Mouse (Mus musculus): ENCODE results near the gene Fads1. TPM values are rescaled to one million over a fixed set of nuclear protein-coding genes. Genes with fewer than 3 reads are reported as not detected.
"Not testable (repeated sequence)": the region's sequence is repeated elsewhere in the genome, so short reads cannot be mapped to it uniquely, and the experiment has no call there.

Fads1 gene
- polyA plus RNA-seq, 1 experiment from 2014 or later, result 54.6 TPM

- DNase-seq (ENCODE audit: low spot score) (no peak), ATAC-seq (replicated peaks; ENCODE audit: low FRiP score, low read depth) (no peak)
- TF ChIP-seq CTCF (IDR thresholded peaks at IDR 0.05; ENCODE audit: low read depth), result no peak
- Histone ChIP-seq H3K36me3 (ENCODE audit: insufficient read depth, low read length) (no peaks in the 10 kb centered on the region), H3K4me1 (replicated peaks; ENCODE audit: insufficient read depth, low read length) (no peaks in the 10 kb centered on the region), H3K4me2 (ENCODE audit: low read length) (no peak overlapping the region), H3K9me3 (replicated peaks; ENCODE audit: low read length) (no peaks in the 10 kb centered on the region), H3K27ac (no peak overlapping the region), H3K4me3 (replicated peaks; ENCODE audit: low read depth, low read length) (no peak overlapping the region), H3K9ac (ENCODE audit: low read depth, low read length) (no peak overlapping the region), H3K27me3 (ENCODE audit: insufficient read depth, low read length) (no peaks in the 10 kb centered on the region)
- 73% methylated on average over 6 of the region's 6 CpGs for WGBS
Measured at GRCm38 (mm10) chr19:10148555-10148954, 34.1 kb upstream of the Fads1 start.

GRCm38 (mm10) chr19:10149189-10149588 lies 33.5 kb upstream of the Fads1 start:
- H3K27ac ChIP-seq, result no peak overlapping the region
- no peaks in the 10 kb centered on the region for H3K27me3 ChIP-seq (ENCODE audit: insufficient read depth, low read length)
- 59% methylated on average over 3 of the region's 3 CpGs for WGBS
- no peak overlapping the region for H3K9ac ChIP-seq (ENCODE audit: low read depth, low read length)
- H3K36me3 ChIP-seq (ENCODE audit: insufficient read depth, low read length), result no peaks in the 10 kb centered on the region
- H3K9me3 ChIP-seq (replicated peaks; ENCODE audit: low read length), result no peaks in the 10 kb centered on the region
- DNase-seq (ENCODE audit: low spot score), result no peak
- no peak for TF ChIP-seq CTCF (IDR thresholded peaks at IDR 0.05; ENCODE audit: low read depth)
- no peak overlapping the region for H3K4me2 ChIP-seq (ENCODE audit: low read length)
- H3K4me1 ChIP-seq (replicated peaks; ENCODE audit: insufficient read depth, low read length), result no peaks in the 10 kb centered on the region
- no peak overlapping the region for H3K4me3 ChIP-seq (replicated peaks; ENCODE audit: low read depth, low read length)
- ATAC-seq (replicated peaks; ENCODE audit: low FRiP score, low read depth), result no peak

DNA sequence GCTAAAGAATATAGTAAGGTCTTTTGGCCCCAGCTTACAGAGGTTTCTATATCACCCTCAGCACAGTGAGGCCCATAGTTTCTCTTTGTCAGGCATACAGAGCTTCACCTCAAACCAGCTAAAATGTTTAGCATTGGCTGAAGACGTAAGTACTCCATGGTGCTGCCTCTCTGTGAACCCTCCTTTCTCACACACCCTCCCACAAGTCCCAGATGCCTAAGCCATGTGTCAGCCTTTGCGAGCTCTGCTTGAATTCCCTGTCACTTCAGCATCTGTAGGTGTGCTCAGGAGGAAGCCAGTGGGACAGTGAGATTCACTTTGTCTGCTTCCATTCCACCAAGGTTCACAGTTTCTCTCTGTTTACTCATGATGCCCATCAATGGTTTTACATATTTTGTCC lies 25.0 kb upstream of the Fads1 start:
- Histone ChIP-seq H3K36me3 (ENCODE audit: insufficient read depth, low read length) (no peaks in the 10 kb centered on the region), H3K27me3 (ENCODE audit: insufficient read depth, low read length) (no peaks in the 10 kb centered on the region), H3K4me3 (replicated peaks; ENCODE audit: low read depth, low read length) (no peak overlapping the region), H3K4me2 (ENCODE audit: low read length) (no peak overlapping the region), H3K9me3 (replicated peaks; ENCODE audit: low read length) (no peaks in the 10 kb centered on the region), H3K27ac (no peak overlapping the region), H3K9ac (ENCODE audit: low read depth, low read length) (no peak overlapping the region), H3K4me1 (replicated peaks; ENCODE audit: insufficient read depth, low read length) (no peaks in the 10 kb centered on the region)
- TF ChIP-seq CTCF (IDR thresholded peaks at IDR 0.05; ENCODE audit: low read depth), result no peak
- WGBS, result 55% methylated on average over 2 of the region's 2 CpGs
- DNase-seq (ENCODE audit: low spot score) (no peak), ATAC-seq (replicated peaks; ENCODE audit: low FRiP score, low read depth) (no peak)

- no peak for TF ChIP-seq CTCF (IDR thresholded peaks at IDR 0.05; ENCODE audit: low read depth)
- 69% methylated on average over 3 of the region's 3 CpGs for WGBS
Measured at GRCm38 (mm10) chr19:10163896-10164295, 18.8 kb upstream of the Fads1 start.

GRCm38 (mm10) chr19:10165928-10166327 lies 16.8 kb upstream of the Fads1 start:
- not testable (repeated sequence) for H3K9me3 ChIP-seq (replicated peaks; ENCODE audit: low read length); DNase-seq (ENCODE audit: low spot score); H3K27me3 ChIP-seq (ENCODE audit: insufficient read depth, low read length); H3K4me2 ChIP-seq (ENCODE audit: low read length); H3K9ac ChIP-seq (ENCODE audit: low read depth, low read length); ATAC-seq (replicated peaks; ENCODE audit: low FRiP score, low read depth); H3K36me3 ChIP-seq (ENCODE audit: insufficient read depth, low read length); H3K27ac ChIP-seq; H3K4me3 ChIP-seq (replicated peaks; ENCODE audit: low read depth, low read length); H3K4me1 ChIP-seq (replicated peaks; ENCODE audit: insufficient read depth, low read length)
- WGBS, result 93% methylated on average over 3 of the region's 4 CpGs

More at GRCm38 (mm10) chr19:10163896-10164295, 18.8 kb upstream of the Fads1 start:
- ATAC-seq (replicated peaks; ENCODE audit: low FRiP score, low read depth) (no peak), DNase-seq (ENCODE audit: low spot score) (no peak)
- Histone ChIP-seq H3K4me2 (ENCODE audit: low read length) (no peak overlapping the region), H3K4me3 (replicated peaks; ENCODE audit: low read depth, low read length) (no peak overlapping the region), H3K9ac (ENCODE audit: low read depth, low read length) (no peak overlapping the region), H3K4me1 (replicated peaks; ENCODE audit: insufficient read depth, low read length) (no peaks in the 10 kb centered on the region), H3K9me3 (replicated peaks; ENCODE audit: low read length) (no peaks in the 10 kb centered on the region), H3K27ac (no peak overlapping the region), H3K36me3 (ENCODE audit: insufficient read depth, low read length) (no peaks in the 10 kb centered on the region), H3K27me3 (ENCODE audit: insufficient read depth, low read length) (no peaks in the 10 kb centered on the region)

DNA sequence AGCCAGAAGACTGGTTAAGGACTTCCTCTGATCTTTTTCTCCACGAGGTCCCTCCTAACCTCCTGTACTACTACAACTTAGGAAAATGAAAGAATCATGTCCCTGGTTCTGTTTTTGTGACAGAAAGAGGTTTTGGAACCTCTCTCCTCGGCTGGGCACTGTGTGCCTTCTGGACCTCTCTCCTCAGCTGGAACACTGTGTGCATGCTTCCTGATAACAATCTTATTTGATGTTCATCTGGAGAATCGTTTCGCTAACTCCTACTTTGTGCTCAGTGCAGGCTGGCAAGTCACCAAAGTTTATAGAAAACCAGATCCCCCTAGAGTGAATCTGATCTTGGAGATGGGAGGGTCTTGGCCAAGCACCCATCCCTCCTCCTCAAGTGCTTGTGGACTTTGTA lies 15.6 kb upstream of the Fads1 start:
- no peak overlapping the region for H3K9ac ChIP-seq (ENCODE audit: low read depth, low read length)
- TF ChIP-seq CTCF (IDR thresholded peaks at IDR 0.05; ENCODE audit: low read depth), result no peak
- H3K4me3 ChIP-seq (replicated peaks; ENCODE audit: low read depth, low read length), result no peak overlapping the region
- H3K27me3 ChIP-seq (ENCODE audit: insufficient read depth, low read length), result no peaks in the 10 kb centered on the region
- no peak overlapping the region for H3K27ac ChIP-seq
- no peaks in the 10 kb centered on the region for H3K9me3 ChIP-seq (replicated peaks; ENCODE audit: low read length)
- no peak for ATAC-seq (replicated peaks; ENCODE audit: low FRiP score, low read depth)
- no peak overlapping the region for H3K4me2 ChIP-seq (ENCODE audit: low read length)
- no peaks in the 10 kb centered on the region for H3K4me1 ChIP-seq (replicated peaks; ENCODE audit: insufficient read depth, low read length)
- H3K36me3 ChIP-seq (ENCODE audit: insufficient read depth, low read length), result no peaks in the 10 kb centered on the region
- WGBS, result 57% methylated on average over 4 of the region's 4 CpGs
- DNase-seq (ENCODE audit: low spot score), result no peak

DNA sequence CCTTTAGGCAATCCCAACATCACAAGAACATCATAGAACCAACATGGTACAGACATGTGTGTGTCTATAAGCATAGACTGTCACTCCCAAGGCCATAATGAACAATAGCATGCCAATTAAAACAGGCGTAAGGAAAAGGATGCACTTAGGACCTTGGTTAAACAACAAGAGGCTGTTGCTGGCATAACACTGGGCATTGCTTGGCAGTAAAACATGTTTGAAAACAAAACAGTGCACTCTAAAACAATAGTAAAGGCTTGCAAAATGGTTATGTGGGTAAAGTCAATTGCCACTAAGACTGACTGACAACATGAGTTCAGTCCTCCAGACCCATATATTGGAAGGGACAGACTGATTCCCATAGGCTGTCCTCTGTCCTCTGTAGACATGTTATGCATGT lies 14.7 kb upstream of the Fads1 start:
- Histone ChIP-seq H3K27ac (no peak overlapping the region), H3K4me3 (replicated peaks; ENCODE audit: low read depth, low read length) (no peak overlapping the region), H3K4me1 (replicated peaks; ENCODE audit: insufficient read depth, low read length) (no peaks in the 10 kb centered on the region), H3K4me2 (ENCODE audit: low read length) (no peak overlapping the region), H3K9ac (ENCODE audit: low read depth, low read length) (no peak overlapping the region), H3K36me3 (ENCODE audit: insufficient read depth, low read length) (no peaks in the 10 kb centered on the region), H3K9me3 (replicated peaks; ENCODE audit: low read length) (no peaks in the 10 kb centered on the region), H3K27me3 (ENCODE audit: insufficient read depth, low read length) (no peaks in the 10 kb centered on the region)
- no peak for DNase-seq (ENCODE audit: low spot score)
- ATAC-seq (replicated peaks; ENCODE audit: low FRiP score, low read depth), result no peak
- WGBS, result 91% methylated on average over 1 of the region's 1 CpGs
- TF ChIP-seq CTCF (IDR thresholded peaks at IDR 0.05; ENCODE audit: low read depth), result no peak

Measured in kidney, postnatal 0 days (tissue).